Mouse (Mus musculus) urinary bladder, postnatal 4 days (tissue): ENCODE data around the gene Cad.

Experiments
- DNase-seq, 2 experiments: peaks; one replicate each; pipeline ENCODE4 v3.0.0; 2021 to 2022; ENCODE audit warnings: low spot score in 2 of 2

Cad gene

DNA sequence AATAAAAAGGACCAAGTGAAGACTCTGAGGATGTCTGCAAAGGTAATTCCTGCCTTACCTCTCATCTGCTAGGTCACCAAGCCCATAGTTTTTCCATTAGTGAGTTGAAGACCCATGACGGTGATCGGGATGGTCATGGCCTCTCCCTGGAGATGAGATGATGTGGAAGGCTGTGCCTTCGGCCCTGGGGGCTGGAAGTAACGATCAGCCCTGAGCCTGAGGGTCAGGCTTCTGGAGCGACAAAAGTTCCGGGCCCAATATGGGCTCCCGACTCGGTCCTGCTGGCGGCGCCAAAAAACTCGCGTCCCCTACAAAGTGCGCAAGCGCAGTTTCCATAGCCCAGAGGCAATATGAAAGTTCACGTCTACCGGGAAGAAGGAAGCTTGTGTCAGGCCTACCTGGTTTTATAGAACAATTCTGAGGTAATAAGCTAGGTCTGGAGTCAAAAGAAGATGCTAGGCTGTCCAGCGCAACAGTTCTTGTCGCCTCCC, 53.5 kb downstream of the Cad start, which contains the start of gene Slc30a3:
TSS of gene Slc30a3 (minus strand) at position 238 of the 491 bp plus-strand sequence.
- DNase-seq, result no peak

GRCm38 (mm10) chr5:31110781-31111180, 56.2 kb downstream of the Cad start:
- no peak for DNase-seq

DNA sequence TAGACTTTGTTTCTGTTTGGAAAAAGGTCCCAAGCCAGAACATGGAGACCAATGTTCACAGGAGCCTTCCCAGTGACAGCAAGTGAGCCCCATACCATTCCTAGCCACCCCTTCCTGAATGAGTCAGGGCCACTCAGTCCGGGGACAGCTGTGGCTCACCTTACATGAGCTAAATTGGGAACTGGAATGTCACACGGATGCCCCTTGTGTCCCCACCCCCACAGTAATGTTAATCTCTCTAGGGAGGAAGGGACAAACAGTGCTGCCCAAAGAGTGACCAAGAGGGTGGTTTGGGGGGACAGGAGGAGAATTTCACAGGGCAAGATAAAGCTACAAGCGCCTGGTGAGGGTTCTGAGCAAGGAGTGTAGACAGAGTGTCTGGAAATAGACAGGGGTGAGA, 61.8 kb downstream of the Cad start, which contains the start of gene Trim54:
TSS of gene Trim54 (plus strand) at position 359 of the 400 bp plus-strand sequence.
- no peak for DNase-seq

GRCm38 (mm10) chr5:31116912-31117311, 62.3 kb downstream of the Cad start:
- no peak for DNase-seq

- DNase-seq, result no peak
Measured at GRCm38 (mm10) chr5:31121111-31121510, 66.5 kb downstream of the Cad start.

DNA sequence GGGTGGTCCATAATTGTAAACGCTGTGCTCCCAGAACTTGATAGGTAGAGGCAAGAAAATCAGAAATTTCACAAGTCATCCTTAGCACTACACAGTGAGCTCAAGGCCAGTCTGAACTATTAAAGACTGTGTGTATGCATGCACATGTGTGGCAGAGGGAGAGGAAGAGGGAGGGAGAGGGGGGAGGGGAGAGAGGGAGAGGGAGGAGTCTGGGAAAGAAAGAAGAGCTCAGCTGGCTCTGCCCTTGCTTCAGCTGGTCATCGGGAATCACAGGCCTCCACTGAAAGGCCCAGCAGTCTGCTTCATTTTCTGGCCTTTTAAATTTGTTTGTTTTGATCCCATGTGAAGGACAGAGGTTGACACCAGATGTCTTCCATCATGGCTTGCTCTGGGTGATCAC, 68.9 kb downstream of the Cad start:
- DNase-seq, result no peak

DNA sequence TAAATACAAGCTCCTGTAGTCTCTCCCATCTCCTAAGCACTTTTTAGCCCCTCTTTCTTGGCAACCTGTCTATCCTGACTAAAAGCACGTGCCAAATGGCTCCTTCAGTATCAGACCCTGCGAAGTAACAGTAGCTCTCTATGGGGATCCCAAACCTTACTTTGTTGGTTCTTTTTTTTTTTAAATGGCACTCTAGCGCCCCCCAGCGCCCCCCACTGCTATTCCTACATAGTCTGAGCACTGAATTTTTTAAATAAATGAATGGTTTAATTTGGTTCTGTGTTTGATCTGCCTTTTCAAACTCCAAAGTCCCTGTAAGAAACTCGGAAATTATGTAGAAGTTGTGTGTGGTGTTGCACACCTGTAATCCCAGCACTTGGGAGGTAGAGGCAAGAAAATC, 71.5 kb downstream of the Cad start:
- DNase-seq, result no peak
